Comparison of ENCODE assay signal across 21 mouse cellular contexts in the genomic region with DNA sequence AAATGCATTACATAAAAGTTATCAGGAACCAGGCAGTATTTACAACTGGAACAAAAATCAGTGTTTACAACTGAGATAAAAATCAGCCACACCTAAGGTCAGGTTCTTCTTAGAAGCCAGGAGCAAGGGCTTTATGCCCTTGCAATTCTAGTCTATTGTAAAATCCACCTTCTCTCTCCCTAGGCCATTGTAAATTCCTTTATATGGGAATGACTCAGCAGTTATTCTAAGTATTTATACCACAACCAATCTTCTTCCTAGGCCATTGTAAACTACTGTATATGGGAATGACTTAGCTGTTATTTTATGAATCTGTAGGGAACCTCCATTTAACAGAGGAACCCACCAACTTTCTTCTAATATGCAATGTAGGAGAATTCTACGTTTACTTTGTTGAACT.
A peak's percentile ranks its signal among the peaks of the same experiment; 100 is the strongest.
DNase-seq lines count a peak whose midpoint lies in the region; ATAC-seq and TF ChIP-seq lines count a peak whose summit lies in the region.
"Had no signal": no experiment of that assay in that cellular context is flagged by ENCODE, and none has a peak within 500 bp of the region (broad histone marks: within the 10 kb centered on the region; RNA-seq: fewer than 3 reads in every experiment).

No protein-coding gene starts in this region.

- H3K79me2 ChIP-seq in liver, adult 2 months (ENCODE audit: control insufficient read depth, insufficient read depth, low read length) = no peaks in the 10 kb centered on the region

- DNase-seq in liver, adult 2 months (ENCODE audit: extremely low read depth, low read depth, low spot score) = peak; percentile 4
- DNase-seq in liver = no peak
- DNase-seq in R1 (ENCODE audit: low read depth, low spot score) = peak; percentile 59
- DNase-seq in hindbrain, postnatal 0 days (ENCODE audit: low spot score) = no peak
- DNase-seq: adrenal gland, adult 2 months; adrenal gland, postnatal 10 days; adrenal gland, postnatal 25 days; B cell, adult 2 months; cerebellum, adult 11 months; cerebellum, adult 18-20 months; cerebellum, adult 9-10 months; cerebellum, postnatal 10 days; cerebellum, postnatal 25 days had no signal

- H3K9me3 ChIP-seq in hindbrain, postnatal 0 days (ENCODE audit: low read length) = no peaks in the 10 kb centered on the region
- H3K9me3 ChIP-seq: embryonic facial prominence, embryonic 13.5 days; embryonic facial prominence, embryonic 15.5 days; forebrain, embryonic 10.5 days; forebrain, embryonic 12.5 days had no signal

- no peak overlapping the region for H3K27ac ChIP-seq in liver, adult 2 months (replicated peaks; ENCODE audit: insufficient read depth, low read depth, low read length)
- no peak overlapping the region for H3K27ac ChIP-seq in hindbrain, postnatal 0 days
- H3K27ac ChIP-seq: embryonic facial prominence, embryonic 13.5 days; embryonic facial prominence, embryonic 15.5 days; forebrain, embryonic 10.5 days; forebrain, embryonic 12.5 days had no signal

- no peak for ATAC-seq in CD4-positive, CD25-positive, alpha-beta regulatory T cell, adult 4 months
- ATAC-seq in hindbrain, postnatal 0 days = no peak
- ATAC-seq: forebrain, embryonic 14.5 days; forebrain, embryonic 16.5 days had no signal

- H3K4me2 ChIP-seq in hindbrain, postnatal 0 days (ENCODE audit: low read depth, low read length) = no peak overlapping the region
- H3K4me2 ChIP-seq: embryonic facial prominence, embryonic 13.5 days; embryonic facial prominence, embryonic 15.5 days; forebrain, embryonic 12.5 days had no signal

- H3K4me3 ChIP-seq in liver, adult 2 months (ENCODE audit: insufficient read depth, low read depth, low read length) = no peak overlapping the region
- H3K4me3 ChIP-seq in hindbrain, postnatal 0 days (ENCODE audit: low read length) = no peak overlapping the region
- H3K4me3 ChIP-seq: embryonic facial prominence, embryonic 13.5 days; embryonic facial prominence, embryonic 15.5 days; erythroblast, embryonic 14.5 days; forebrain, embryonic 10.5 days; forebrain, embryonic 12.5 days had no signal

- H3K4me1 ChIP-seq in liver, adult 2 months (ENCODE audit: control insufficient read depth, insufficient read depth, low read length) = no peaks in the 10 kb centered on the region
- H3K4me1 ChIP-seq in hindbrain, postnatal 0 days (ENCODE audit: insufficient read depth, low read length) = no peaks in the 10 kb centered on the region
- H3K4me1 ChIP-seq: embryonic facial prominence, embryonic 13.5 days; embryonic facial prominence, embryonic 15.5 days; forebrain, embryonic 10.5 days; forebrain, embryonic 12.5 days had no signal

- no peak overlapping the region for H3K9ac ChIP-seq in liver, adult 2 months (ENCODE audit: low read depth, low read length)
- H3K9ac ChIP-seq in hindbrain, postnatal 0 days (replicated peaks; ENCODE audit: low read length) = no peak overlapping the region
- H3K9ac ChIP-seq: embryonic facial prominence, embryonic 13.5 days; embryonic facial prominence, embryonic 15.5 days; forebrain, embryonic 12.5 days had no signal

- WGBS in liver, adult 2 months = 68% methylated on average over 1 of the region's 1 CpGs
- WGBS in hindbrain, postnatal 0 days = 63% methylated on average over 1 of the region's 1 CpGs

- no peaks in the 10 kb centered on the region for H3K36me3 ChIP-seq in liver, adult 2 months (ENCODE audit: control insufficient read depth, insufficient read depth, low read length)
- no peaks in the 10 kb centered on the region for H3K36me3 ChIP-seq in hindbrain, postnatal 0 days (ENCODE audit: insufficient read depth, low read length)
- H3K36me3 ChIP-seq: embryonic facial prominence, embryonic 13.5 days; embryonic facial prominence, embryonic 15.5 days; forebrain, embryonic 10.5 days; forebrain, embryonic 12.5 days had no signal

- TF ChIP-seq POLR2A in liver, adult 2 months (IDR thresholded peaks at IDR 0.05; ENCODE audit: extremely low read depth, insufficient read depth, low read length) = no peak

- no peaks in the 10 kb centered on the region for H3K27me3 ChIP-seq in liver, adult 2 months (ENCODE audit: control insufficient read depth, insufficient read depth, low read length)
- no peaks in the 10 kb centered on the region for H3K27me3 ChIP-seq in hindbrain, postnatal 0 days (ENCODE audit: insufficient read depth, low read length)
- H3K27me3 ChIP-seq: embryonic facial prominence, embryonic 13.5 days; embryonic facial prominence, embryonic 15.5 days; forebrain, embryonic 12.5 days had no signal

- TF ChIP-seq CTCF in liver, adult 2 months (IDR thresholded peaks at IDR 0.05; ENCODE audit: low read depth, low read length) = no peak
- no peak for TF ChIP-seq CTCF in hindbrain, postnatal 0 days (IDR thresholded peaks at IDR 0.05; ENCODE audit: low read depth)

Comparison
In these comparisons a context has a peak if more than half of its experiments do, and no peak if none do; other contexts are left out.
1. DNase-seq: peak in liver, adult 2 months (single experiment) and R1 (single experiment); none in liver (single experiment) and hindbrain, postnatal 0 days (single experiment).